Mouse (Mus musculus) spleen, adult 2 months (tissue): ENCODE data around the gene Mpped2. TPM values are rescaled to one million over a fixed set of nuclear protein-coding genes. Genes with fewer than 3 reads are reported as not detected.

Experiments used
- DNase-seq, 2 experiments: peaks; one replicate each; pipeline versions ENCODE4 v3.0.0 to v3.0.0-alpha.2; 2012 to 2021; ENCODE audit warnings: low spot score in 2 of 2, low read depth in 1 of 2
- H3K27ac ChIP-seq: fragments of 200-500 bp; 2 replicates; pipeline ENCODE4 v1.5.1; 2012; ENCODE audit warnings: low read length, inconsistent platforms; ENCODE audit not compliant: insufficient read depth
- H3K27me3 ChIP-seq: fragments of 200-500 bp; 2 replicates; pipeline ENCODE4 v1.6.1; 2012; ENCODE audit warnings: mild to moderate bottlenecking, moderate library complexity, low read length, inconsistent platforms; ENCODE audit not compliant: control insufficient read depth, insufficient read depth
- H3K36me3 ChIP-seq: fragments of 200-500 bp; 2 replicates; pipeline ENCODE4 v1.6.1; 2012; ENCODE audit warnings: mild to moderate bottlenecking, low read length, inconsistent platforms; ENCODE audit not compliant: control insufficient read depth, insufficient read depth
- H3K4me1 ChIP-seq: fragments of 200-500 bp; 2 replicates; pipeline ENCODE4 v1.6.1; 2011; ENCODE audit warnings: inconsistent platforms; ENCODE audit not compliant: control insufficient read depth, insufficient read depth, insufficient read length
- H3K4me3 ChIP-seq: fragments of 200-500 bp; 2 replicates; pipeline ENCODE4 v1.5.1; 2011; ENCODE audit warnings: mild to moderate bottlenecking, inconsistent platforms; ENCODE audit not compliant: insufficient read depth, insufficient read length; ENCODE audit errors: extremely low read depth
- CTCF ChIP-seq: fragments of 200-500 bp; IDR thresholded peaks from 2 replicates; pipeline ENCODE4 v1.5.1; 2011; ENCODE audit warnings: mild to moderate bottlenecking, inconsistent platforms; ENCODE audit not compliant: insufficient read depth, insufficient read length, insufficient replicate concordance; ENCODE audit errors: extremely low read depth
- POLR2A ChIP-seq: fragments of 200-500 bp; IDR thresholded peaks from 2 replicates; pipeline ENCODE4 v1.6.1; 2011; ENCODE audit warnings: low read depth, low read length, inconsistent platforms
- whole genome bisulfite sequencing: fragments of 180-500 bp; shearing (Covaris S2); methylation state at CpG from one replicate; pipeline ENCODE4 v1.1.7; 2018; 5-methylcytosine and 5-hydroxymethylcytosine counted together
- polyA plus RNA-seq: library from polyadenylated mRNA; depleted of rRNA; stranded (reverse); fragments of >200 nt; gene quantifications from 2 replicates; pipeline ENCODE4 v1.2.3, GENCODE M21; 2012

Gene Mpped2
- polyA plus RNA-seq, 1 experiment, result 0.02 TPM

DNA sequence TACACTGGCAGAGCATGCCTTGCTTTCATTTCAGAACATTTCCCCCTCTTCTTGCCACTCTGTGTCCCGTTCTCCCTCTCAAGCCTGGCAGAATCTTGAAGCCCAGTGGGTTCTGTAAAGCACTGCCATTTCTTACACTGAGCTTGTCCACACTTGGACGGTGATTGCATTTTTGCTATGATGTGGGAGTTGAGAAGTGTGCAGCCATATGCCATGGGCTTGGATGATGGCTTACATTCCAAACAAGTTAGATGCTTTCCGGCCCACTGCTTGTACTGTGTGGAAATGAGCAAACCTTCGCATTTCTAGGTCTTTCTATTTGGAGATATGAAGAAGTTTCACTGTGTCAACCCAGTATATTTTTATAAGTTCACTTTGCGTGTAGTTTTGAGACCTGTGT lies 25.8 kb downstream of the Mpped2 start:
- Histone ChIP-seq H3K27me3 (no peaks in the 10 kb centered on the region), H3K27ac (no peak overlapping the region), H3K4me1 (no peaks in the 10 kb centered on the region), H3K4me3 (no peak overlapping the region), H3K36me3 (no peaks in the 10 kb centered on the region)
- WGBS, result 77% methylated on average over 5 of the region's 5 CpGs
- TF ChIP-seq POLR2A (no peak), CTCF (no peak)
- no peak for DNase-seq

DNA sequence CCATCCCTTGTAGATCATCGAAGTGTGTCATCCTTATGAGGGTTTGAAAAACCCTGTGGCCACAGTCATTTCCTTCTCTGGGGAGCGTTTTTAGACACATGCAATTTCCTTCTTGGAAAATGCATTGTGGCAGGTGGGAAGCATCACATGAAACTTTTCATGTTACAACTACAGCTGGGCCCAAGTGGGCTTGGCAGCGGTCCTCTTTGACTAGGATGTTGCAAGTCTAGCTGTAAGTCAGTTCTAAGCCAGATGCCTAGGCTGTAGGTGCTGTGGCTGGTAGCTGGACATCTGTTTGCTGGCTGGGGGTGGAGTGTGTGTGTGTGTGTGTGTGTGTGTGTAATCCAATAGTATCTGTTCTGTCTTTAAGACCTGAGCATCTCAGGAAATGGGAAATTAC lies 26.4 kb downstream of the Mpped2 start:
- TF ChIP-seq POLR2A (no peak), CTCF (no peak)
- Histone ChIP-seq H3K4me1 (no peaks in the 10 kb centered on the region), H3K36me3 (no peaks in the 10 kb centered on the region), H3K27me3 (no peaks in the 10 kb centered on the region), H3K4me3 (no peak overlapping the region), H3K27ac (no peak overlapping the region)
- WGBS, result 45% methylated on average over 3 of the region's 3 CpGs
- DNase-seq, result no peak

- WGBS, result 84% methylated on average over 5 of the region's 5 CpGs
- H3K36me3 ChIP-seq, result no peaks in the 10 kb centered on the region
Measured at GRCm38 (mm10) chr2:106720644-106721043, 27.6 kb downstream of the Mpped2 start.

DNA sequence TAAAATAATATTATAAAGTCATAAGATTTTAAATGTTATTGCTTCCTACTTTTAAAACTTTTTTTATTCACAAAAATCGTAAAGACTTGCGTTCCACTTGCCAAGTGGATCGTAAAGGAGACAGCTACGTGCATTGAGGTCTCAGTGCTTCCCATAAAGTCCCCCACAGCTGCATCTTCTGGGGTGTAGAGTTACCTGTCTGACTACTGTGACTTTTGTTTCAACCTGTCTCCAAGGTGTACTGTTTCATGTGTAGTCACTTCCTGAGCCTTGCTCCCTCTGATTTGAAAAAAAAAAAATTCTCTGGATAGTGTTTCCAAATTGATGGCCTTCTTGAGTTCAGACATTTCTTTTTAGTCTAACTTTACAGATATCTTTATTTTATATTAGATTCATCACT lies 29.0 kb downstream of the Mpped2 start:
- Histone ChIP-seq H3K4me1 (no peaks in the 10 kb centered on the region), H3K4me3 (no peak overlapping the region), H3K36me3 (no peaks in the 10 kb centered on the region), H3K27me3 (no peaks in the 10 kb centered on the region), H3K27ac (no peak overlapping the region)
- TF ChIP-seq POLR2A (no peak), CTCF (no peak)
- no peak for DNase-seq
- 89% methylated on average over 4 of the region's 4 CpGs for WGBS

More at GRCm38 (mm10) chr2:106720644-106721043, 27.6 kb downstream of the Mpped2 start:
- Histone ChIP-seq H3K4me1 (no peaks in the 10 kb centered on the region), H3K27me3 (no peaks in the 10 kb centered on the region), H3K27ac (no peak overlapping the region), H3K4me3 (no peak overlapping the region)
- no peak for DNase-seq
- no peak for TF ChIP-seq POLR2A
- TF ChIP-seq CTCF, result no peak

DNA sequence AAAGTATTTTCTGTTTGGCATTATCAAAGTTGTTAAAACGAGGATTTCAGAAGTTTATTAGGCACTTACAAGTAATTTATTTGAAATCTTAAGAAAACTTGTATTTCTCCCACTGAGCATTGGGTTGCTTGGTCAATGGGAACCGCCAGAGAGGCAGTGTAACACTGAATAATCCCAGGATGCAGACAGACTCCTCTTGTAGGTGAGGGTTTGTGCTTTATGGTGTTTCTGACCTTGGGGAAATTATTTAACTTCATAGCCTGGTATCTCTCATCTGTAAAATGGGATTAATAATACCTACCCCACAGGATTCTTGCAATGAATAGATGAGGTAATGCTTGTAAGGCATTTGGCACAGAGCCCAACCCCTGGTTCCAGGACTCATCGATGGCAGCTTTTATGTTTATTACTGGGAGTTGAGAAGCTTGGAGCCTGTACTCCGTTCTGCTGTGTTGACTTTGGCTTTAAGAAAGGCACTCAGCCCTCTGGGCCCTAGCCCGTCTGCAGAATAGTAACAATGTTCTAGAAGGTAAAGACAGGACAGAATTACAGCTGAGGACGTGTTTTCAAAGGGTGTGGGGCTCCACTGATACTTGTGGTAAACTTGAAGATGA lies 37.0 kb downstream of the Mpped2 start:
- no peaks in the 10 kb centered on the region for H3K27me3 ChIP-seq
- no peaks in the 10 kb centered on the region for H3K36me3 ChIP-seq
- no peak overlapping the region for H3K4me3 ChIP-seq
- no peak for DNase-seq
- 75% methylated on average over 6 of the region's 6 CpGs for WGBS
- H3K27ac ChIP-seq, result no peak overlapping the region
- H3K4me1 ChIP-seq, result no peaks in the 10 kb centered on the region
- TF ChIP-seq POLR2A (no peak), CTCF (no peak)

- H3K36me3 ChIP-seq, result no peaks in the 10 kb centered on the region
- H3K27ac ChIP-seq, result no peak overlapping the region
- H3K27me3 ChIP-seq, result no peaks in the 10 kb centered on the region
- H3K4me3 ChIP-seq, result no peak overlapping the region
- no peaks in the 10 kb centered on the region for H3K4me1 ChIP-seq
- 93% methylated on average over 8 of the region's 8 CpGs for WGBS
- no peak for TF ChIP-seq CTCF
- TF ChIP-seq POLR2A, result no peak
- DNase-seq, result no peak
Measured at GRCm38 (mm10) chr2:106730608-106731007, 37.5 kb downstream of the Mpped2 start.

GRCm38 (mm10) chr2:106731478-106731877 lies 38.4 kb downstream of the Mpped2 start:
- no peak for DNase-seq
- no peak overlapping the region for H3K4me3 ChIP-seq
- H3K27ac ChIP-seq, result no peak overlapping the region
- no peaks in the 10 kb centered on the region for H3K27me3 ChIP-seq
- WGBS, result 82% methylated on average over 4 of the region's 4 CpGs
- H3K4me1 ChIP-seq, result no peaks in the 10 kb centered on the region
- H3K36me3 ChIP-seq, result no peaks in the 10 kb centered on the region
- no peak for TF ChIP-seq POLR2A
- TF ChIP-seq CTCF, result no peak
